Mouse (Mus musculus) C2C12 (cell line): ENCODE measurements around the gene Snx8. TPM values are rescaled to one million over a fixed set of nuclear protein-coding genes. Genes with fewer than 3 reads are reported as not detected.

Experiments
- H3K27me3 ChIP-seq: one replicate; pipeline ENCODE4 v1.6.1; 2011; ENCODE audit not compliant: control insufficient read depth, insufficient read depth, insufficient read length
- H3K36me3 ChIP-seq: one replicate; pipeline ENCODE4 v1.6.1; 2011; ENCODE audit not compliant: control insufficient read depth, insufficient read depth
- H3K4me3 ChIP-seq: one replicate; pipeline ENCODE4 v1.5.1; 2011; ENCODE audit warnings: mild to moderate bottlenecking, control low read depth; ENCODE audit not compliant: poor library complexity, insufficient read depth, severe bottlenecking
- H3K79me2 ChIP-seq: one replicate; pipeline ENCODE4 v1.6.1; 2011; ENCODE audit not compliant: control insufficient read depth, insufficient read depth
- H3K79me3 ChIP-seq: one replicate; pipeline ENCODE4 v1.6.1; 2011; ENCODE audit warnings: low read depth, control low read depth
- H3ac ChIP-seq: one replicate; pipeline ENCODE3; 2011; ENCODE audit warnings: low read depth; ENCODE audit not compliant: control insufficient read depth, insufficient read length
- CEBPB ChIP-seq: IDR thresholded peaks from one replicate; pipeline ENCODE4 v1.6.1; 2011; ENCODE audit warnings: low read depth, mild to moderate bottlenecking, control low read depth, moderate library complexity
- CTCF ChIP-seq: IDR thresholded peaks from one replicate; pipeline ENCODE4 v1.5.1; 2011; ENCODE audit not compliant: control insufficient read depth, insufficient read depth, insufficient read length
- FOSL1 ChIP-seq: IDR thresholded peaks from one replicate; pipeline ENCODE4 v1.8.0; 2011; ENCODE audit warnings: mild to moderate bottlenecking, low read length; ENCODE audit not compliant: poor library complexity, insufficient read depth, severe bottlenecking
- MAX ChIP-seq: IDR thresholded peaks from one replicate; pipeline ENCODE4 v1.6.1; 2011; ENCODE audit warnings: mild to moderate bottlenecking, control low read depth
- MYOD1 ChIP-seq: IDR thresholded peaks from one replicate; pipeline ENCODE4 v1.6.1; 2011; ENCODE audit warnings: low read depth; ENCODE audit not compliant: control insufficient read depth, insufficient read length
- MYOG ChIP-seq: IDR thresholded peaks from one replicate; pipeline ENCODE4 v1.6.1; 2011; ENCODE audit not compliant: control insufficient read depth, insufficient read length; ENCODE audit errors: extremely low read depth
- USF1 ChIP-seq: IDR thresholded peaks from one replicate; pipeline ENCODE4 v1.6.1; 2011; ENCODE audit warnings: low read depth, mild to moderate bottlenecking, control low read depth, moderate library complexity
- polyA plus RNA-seq: library from polyadenylated mRNA; unstranded; fragments of >200 nt; fragmentation: generic; extraction: Trizol; gene quantifications from one replicate; pipeline ENCODE4 v1.2.1, GENCODE M21; 2012; ENCODE audit warnings: missing spikeins

Snx8 gene
- polyA plus RNA-seq, 1 experiment, result 37.1 TPM

DNA sequence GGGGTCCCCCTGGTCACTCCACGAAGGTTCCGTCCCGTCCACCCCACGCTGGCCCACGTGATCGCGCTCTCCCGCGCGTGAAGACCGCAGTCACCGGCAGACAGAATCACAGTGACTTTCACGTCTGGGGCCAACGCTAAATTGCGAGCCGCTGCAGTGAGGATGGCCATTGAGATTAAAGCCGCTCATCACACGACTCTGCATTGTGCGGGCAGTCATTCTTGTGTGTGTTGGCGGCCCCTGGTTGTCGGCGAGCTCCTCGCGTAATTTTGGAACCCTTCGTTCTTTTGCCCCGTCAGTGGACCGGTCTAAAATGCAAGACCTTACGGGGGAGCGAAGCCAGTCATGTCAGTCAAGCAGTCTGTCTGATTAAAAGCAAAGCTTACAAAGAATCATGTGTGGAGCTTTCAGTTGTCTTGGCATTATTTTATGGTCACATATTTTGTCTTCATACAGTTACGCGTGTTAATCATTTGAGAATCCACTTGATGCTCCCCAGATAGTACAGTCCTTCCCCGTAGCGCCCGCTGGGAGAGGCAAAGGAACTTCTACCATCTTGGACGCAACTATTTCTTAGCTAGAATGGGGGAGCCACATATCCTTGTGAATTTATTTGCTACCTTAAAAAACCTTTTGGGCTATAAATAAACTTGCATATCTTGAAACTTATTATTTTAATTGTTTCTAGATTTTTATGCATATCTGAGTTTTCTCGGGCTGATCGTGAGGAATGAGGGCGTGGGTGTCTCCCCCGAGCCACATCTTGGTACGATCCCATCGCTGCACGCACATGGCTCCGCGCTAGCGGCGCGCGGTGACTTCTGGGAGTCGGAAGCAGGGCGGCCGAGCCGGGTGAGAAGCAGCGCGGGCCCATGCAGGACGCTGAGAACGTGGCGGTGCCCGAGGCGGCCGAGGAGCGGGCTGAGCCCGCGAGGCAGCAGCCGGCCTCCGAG, 29.7 kb upstream of the Snx8 start, which contains the start of gene Eif3b:
TSS of gene Eif3b (plus strand) at position 840 of the 953 bp plus-strand sequence.
- Histone ChIP-seq H3ac (peak within 1 kb of the TSS; percentile 96), H3K4me3 (peak within 1 kb of the TSS; percentile 87), H3K27me3 (no peaks in the 10 kb centered on the region), H3K36me3 (peaks cover 27% of the 10 kb centered on the region), H3K79me3 (peaks cover 45% of the 10 kb centered on the region), H3K79me2 (peaks cover 47% of the 10 kb centered on the region)
- TF ChIP-seq MAX, result peak; percentile 98
- no peak for TF ChIP-seq CTCF
- no peak for TF ChIP-seq FOSL1
- TF ChIP-seq MYOG, result no peak
- no peak for TF ChIP-seq MYOD1
- TF ChIP-seq USF1, result peak; percentile 93

DNA sequence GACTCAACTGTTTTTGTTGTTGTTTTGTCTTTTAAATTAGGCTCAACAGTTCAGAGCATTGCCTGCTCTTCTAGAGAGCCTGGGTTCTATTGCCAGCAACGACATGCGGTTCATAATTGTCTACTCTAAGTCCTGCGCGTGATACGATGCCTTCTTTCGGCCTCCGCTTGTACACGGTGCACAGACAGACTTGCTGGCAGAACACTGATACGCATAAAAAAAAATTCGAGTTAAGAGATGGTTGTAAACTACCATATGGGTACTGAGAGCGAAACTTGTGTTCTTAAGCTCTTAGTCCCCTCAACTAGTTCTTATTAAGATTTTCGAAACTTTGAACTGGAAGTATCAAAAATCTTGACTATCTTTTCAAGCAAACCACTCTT, 29.0 kb upstream of the Snx8 start:
- Histone ChIP-seq H3K79me2 (peaks cover 41% of the 10 kb centered on the region), H3K79me3 (peaks cover 39% of the 10 kb centered on the region), H3K4me3 (peak overlapping the region; percentile 60), H3K36me3 (peaks cover 20% of the 10 kb centered on the region), H3ac (peak overlapping the region; percentile 96), H3K27me3 (no peaks in the 10 kb centered on the region)
- TF ChIP-seq USF1 (no peak), MAX (no peak), CTCF (no peak), MYOD1 (no peak), FOSL1 (no peak), CEBPB (no peak), MYOG (no peak)

DNA sequence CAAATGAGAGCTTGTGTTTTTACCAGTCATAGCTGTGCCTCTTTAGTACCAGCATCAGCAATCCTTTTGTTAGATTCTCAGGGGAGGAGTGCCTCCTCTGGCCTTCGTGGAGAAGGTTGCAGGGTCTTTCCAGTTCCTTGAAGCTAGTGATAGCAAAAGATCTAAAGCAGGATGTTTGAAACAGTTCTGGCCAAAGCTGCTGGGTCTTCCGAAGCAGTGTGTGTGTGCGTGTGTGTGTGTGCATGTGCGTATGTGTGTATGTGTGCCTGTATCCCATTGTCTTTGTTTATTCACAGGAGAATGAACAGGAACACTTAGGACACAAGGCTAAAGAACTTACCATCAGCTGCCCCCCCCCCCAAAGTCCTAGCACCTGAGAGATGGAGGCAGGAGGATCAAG, 25.6 kb upstream of the Snx8 start:
- peaks cover 4% of the 10 kb centered on the region for H3K79me3 ChIP-seq
- H3K36me3 ChIP-seq, result no peaks in the 10 kb centered on the region
- TF ChIP-seq FOSL1 (no peak), MYOD1 (no peak), CEBPB (no peak), USF1 (no peak), CTCF (no peak), MAX (no peak), MYOG (no peak)
- H3ac ChIP-seq, result no peak overlapping the region
- H3K79me2 ChIP-seq, result peaks cover 6% of the 10 kb centered on the region
- no peaks in the 10 kb centered on the region for H3K27me3 ChIP-seq
- no peak overlapping the region for H3K4me3 ChIP-seq

DNA sequence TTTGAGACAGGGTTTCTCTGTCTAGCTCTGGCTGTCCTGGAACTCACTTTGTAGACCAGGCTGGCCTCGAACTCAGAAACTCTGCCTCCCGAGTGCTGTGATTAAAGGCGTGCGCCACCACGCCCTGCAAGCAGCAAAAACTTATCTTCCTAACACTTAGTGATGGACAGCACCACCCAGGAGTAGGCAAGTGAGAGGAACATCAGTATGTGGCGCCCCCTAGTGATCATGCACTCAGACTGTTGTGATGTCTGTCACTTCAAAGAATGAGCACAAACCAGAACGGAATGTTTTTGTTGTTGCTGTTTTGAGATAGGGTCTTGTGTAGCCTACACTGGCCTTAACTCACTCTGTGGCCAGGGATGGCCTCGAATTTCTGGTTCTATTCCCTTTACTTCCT, 22.3 kb upstream of the Snx8 start:
- H3ac ChIP-seq, result no peak overlapping the region
- no peak overlapping the region for H3K4me3 ChIP-seq
- H3K27me3 ChIP-seq, result peaks cover 6% of the 10 kb centered on the region
- TF ChIP-seq MYOG (no peak), CTCF (peak; percentile 41), USF1 (no peak)
- no peaks in the 10 kb centered on the region for H3K79me3 ChIP-seq
- no peaks in the 10 kb centered on the region for H3K79me2 ChIP-seq
- H3K36me3 ChIP-seq, result no peaks in the 10 kb centered on the region

DNA sequence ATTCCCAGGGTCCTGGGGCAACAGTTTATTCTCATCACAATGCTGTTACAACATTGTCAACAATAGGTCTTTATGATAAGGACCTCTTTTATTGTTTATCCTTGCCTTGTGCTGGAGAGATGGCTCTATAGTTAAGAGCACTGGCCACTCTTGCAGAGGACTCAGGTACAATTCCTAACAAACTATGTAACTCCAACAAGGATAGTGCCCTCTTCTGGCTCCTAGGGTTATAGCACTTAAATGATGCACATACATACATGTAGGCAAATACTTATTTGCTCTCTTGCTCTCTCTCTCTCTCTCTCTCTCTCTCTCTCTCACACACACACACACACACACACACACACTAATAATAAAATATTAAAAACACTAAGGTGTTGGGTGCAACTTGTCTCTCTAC, 19.7 kb upstream of the Snx8 start:
- Histone ChIP-seq H3K4me3 (no peak overlapping the region), H3K79me3 (no peaks in the 10 kb centered on the region), H3K27me3 (peaks cover 6% of the 10 kb centered on the region), H3ac (no peak overlapping the region), H3K79me2 (no peaks in the 10 kb centered on the region), H3K36me3 (no peaks in the 10 kb centered on the region)
- TF ChIP-seq MYOG (no peak), CTCF (no peak), USF1 (no peak), MAX (no peak), FOSL1 (no peak), MYOD1 (no peak), CEBPB (no peak)

DNA sequence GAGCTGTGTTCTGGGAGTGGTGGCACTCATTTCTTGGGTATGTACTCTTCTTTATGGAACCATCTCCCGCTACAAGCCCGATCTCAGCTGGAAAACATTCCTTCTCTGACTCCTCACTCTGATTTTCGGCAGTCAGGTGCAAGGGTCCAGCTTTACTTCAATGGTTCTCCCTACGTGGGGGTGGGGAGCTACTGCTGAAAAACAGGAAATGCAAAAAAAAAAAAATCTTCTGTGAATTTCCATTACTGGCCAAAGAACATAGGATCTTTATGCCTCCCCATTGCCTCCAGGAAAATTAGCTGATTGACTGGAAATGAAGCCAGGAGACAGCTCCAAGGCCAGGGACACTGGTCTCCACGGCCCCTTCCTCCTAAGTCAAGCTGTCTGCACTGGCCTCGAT, 17.6 kb upstream of the Snx8 start:
- Histone ChIP-seq H3K4me3 (no peak overlapping the region), H3K79me2 (no peaks in the 10 kb centered on the region), H3K36me3 (no peaks in the 10 kb centered on the region), H3K27me3 (peaks cover 9% of the 10 kb centered on the region), H3ac (no peak overlapping the region), H3K79me3 (no peaks in the 10 kb centered on the region)
- no peak for TF ChIP-seq CTCF
